Mouse (Mus musculus) inflammation-experienced regulatory T-cells, adult 16 weeks (primary cell): Measurements from ENCODE around the gene Gfer. TPM values are rescaled to one million over a fixed set of nuclear protein-coding genes. Genes with fewer than 3 reads are reported as not detected.

ENCODE experiments used
- polyA plus RNA-seq: library from polyadenylated mRNA; unstranded; fragments of 100-300 nt; shearing (Covaris generic); gene quantifications from one replicate; pipeline ENCODE4 v1.2.1, GENCODE M21; 2017

Gfer gene
- polyA plus RNA-seq = 12.2 TPM

DNA sequence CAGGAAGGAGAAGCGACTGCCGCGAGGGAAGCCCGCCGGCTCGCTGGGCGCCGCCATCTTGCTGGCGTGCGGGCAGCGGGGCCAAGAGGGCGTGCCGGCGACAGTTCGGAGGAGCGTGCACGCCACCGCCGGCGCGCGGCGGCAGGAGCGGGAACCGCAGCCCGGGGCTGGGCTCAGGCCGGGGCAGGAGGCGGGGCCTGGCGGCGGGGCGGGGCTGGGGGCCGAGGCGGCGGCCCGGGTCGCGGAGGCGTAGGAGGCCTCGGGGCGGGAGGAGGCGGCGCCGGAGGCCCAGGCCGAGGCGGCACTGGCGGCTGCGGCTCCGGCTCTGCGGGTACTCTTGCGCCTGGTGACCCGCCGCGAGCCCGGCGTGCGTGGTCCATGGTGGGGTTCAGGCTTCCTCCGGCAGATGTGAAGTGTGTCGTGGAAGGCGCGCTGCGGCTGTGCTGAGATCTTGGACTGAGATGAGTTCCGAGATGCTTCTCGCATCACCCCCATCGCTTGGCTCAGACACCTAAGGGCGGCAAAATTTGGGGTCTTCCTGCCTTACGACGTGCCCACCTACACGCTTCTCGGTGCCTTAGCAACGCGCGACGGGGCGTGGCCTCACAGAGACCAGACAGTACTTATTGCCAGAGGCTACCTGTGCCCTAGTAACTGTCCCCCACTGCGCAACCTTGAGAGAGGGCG lies at the start of gene Gfer, which contains the start of gene Noxo1:
Gene Gfer, minus strand, starts transcription at position 146 of the 687 bp plus-strand sequence.
Gene Noxo1, plus strand, starts transcription at position 224 of the 687 bp plus-strand sequence.

DNA sequence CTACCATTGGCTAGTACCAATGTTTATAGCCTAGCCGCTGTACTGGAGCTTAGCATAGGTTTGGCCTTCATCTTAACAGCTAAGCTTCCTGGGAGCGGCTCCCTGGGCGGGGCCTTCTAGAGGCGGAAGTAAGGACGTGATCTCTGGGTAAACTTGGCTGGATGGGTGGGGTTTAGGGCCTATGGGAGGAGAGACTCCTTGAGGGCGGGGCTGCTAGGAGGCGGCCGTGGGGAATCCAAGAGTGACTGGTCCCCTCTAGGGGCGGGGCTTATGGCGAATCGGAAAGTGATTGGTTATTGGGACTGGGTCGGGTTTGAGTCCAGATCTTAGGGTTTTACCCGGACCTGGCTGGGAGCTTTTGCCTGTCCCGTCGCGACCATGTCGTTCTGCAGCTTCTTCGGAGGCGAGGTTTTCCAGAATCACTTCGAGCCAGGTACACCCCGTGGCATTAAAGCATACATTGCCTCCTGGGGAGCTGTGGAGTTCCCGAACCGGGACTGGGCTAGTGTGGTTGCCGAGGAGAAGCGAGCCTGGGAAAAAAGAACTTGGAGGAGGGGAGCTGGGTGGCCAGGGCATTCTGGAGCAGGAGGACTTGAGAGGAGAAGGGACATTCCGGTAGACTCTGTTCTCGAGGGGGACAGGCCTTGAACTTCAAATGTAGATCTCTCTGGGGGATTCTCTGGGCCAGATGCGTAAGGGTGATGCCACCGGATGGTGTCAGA lies 40.5 kb upstream of the Gfer start, which contains the start of gene Msrb1:
Gene Msrb1, plus strand, starts transcription at position 313 of the 722 bp plus-strand sequence.

DNA sequence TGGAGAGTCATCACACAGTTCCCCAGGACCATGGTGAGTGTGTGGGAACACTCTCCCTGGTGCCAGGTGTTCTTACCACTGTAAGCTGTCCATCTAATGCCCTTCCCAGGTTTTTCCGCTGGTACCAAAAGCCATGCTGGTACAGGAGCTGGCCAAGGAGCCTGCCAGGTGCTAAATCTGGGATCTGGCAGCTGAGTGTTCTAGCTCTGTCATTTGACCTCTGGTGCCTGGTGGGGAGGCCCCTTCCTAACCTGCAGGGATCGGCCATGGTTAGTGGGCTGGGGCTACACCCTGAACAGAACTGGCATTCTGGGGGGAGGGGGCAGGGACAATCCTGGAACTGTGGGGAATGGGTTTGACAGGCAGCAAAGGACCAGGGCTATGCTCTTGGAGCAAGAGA lies 31.7 kb upstream of the Gfer start, which contains the start of gene Rpl3l:
Gene Rpl3l, plus strand, starts transcription at position 203 of the 400 bp plus-strand sequence.

DNA sequence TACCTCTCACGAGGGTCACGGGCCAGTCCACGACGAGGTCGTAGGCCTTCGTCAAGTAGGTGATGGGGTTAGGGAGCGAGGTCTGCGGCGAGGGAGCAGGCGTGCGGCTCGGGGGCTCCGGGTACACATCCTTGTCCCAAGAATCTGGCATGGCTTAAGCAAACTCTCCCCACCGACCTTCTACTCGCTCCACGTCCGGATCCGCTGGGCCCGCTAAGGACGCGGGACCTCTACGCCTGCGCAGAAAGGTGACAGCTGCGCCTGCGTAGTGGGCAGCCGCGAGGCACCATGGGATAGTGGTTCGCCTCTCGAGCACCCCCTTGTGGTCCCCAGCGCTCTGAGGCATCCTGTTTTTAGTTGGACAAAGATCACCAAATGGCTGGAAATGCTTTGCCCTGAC lies 28.2 kb upstream of the Gfer start, which contains the start of gene Ndufb10:
Gene Ndufb10, minus strand, starts transcription at position 295 of the 400 bp plus-strand sequence.

DNA sequence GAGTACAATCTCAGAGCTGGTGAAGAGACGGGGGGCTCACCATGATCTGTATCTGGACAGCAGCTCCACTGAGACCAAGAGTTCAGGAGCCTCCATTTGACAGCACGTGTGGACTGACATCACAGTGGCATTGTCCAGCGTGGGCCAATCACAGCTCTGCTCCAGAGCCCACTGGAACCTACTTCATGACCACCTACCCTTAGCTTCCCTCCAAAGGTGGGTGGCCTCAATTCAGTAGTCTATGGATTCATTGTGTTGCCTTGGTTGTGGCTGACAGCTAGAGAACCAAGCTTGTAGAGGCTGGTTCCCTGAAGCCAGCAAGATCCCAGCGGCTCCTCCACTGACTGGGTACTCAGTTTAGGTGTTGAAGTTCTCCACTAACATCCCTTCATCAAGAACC lies 22.0 kb upstream of the Gfer start, which contains the start of the genes Rnf151 and Rps2:
Gene Rnf151, minus strand, starts transcription at position 121 of the 400 bp plus-strand sequence.
Gene Rps2, plus strand, starts transcription at position 174 of the 400 bp plus-strand sequence.

DNA sequence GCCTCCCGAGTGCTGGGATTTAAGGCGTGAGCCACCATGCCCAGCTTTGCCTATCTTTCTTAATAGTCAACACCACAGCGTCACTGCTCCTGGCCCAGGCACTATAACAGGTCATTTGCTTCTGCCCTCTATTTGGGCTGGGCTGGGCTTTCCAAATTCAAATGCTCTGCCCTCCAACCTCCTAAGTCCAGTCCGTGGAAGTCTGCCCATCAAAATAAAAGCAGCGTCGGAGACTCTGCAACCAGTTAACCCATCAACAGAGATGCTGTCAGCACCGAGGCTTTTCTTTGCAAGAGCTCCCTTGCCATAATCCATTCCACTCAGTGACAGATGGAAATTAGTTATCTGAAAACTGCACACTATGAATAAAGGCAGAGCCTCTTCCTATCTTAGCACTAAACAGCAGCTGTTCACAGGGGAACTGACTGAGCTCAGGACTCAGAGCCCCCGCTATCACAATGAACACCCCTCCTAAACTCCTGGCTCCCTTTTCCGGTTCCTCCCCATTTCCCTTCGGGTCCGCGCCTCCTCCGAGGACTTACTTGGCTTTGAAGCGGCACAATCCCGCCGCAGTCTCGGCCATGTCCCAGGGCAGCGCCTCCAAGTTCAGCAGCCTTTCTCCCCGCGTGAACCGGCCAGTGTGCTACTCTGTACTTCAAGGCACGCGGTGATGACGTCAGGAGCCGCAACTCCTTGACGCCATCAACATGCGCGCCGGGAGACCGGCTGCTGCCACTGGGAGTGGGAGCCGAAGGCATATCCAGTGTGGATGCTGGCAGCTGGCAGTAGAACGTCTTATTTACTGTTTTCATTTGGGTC lies 11.2 kb upstream of the Gfer start, which contains the start of gene Tbl3:
Gene Tbl3, minus strand, starts transcription at position 679 of the 819 bp plus-strand sequence.

DNA sequence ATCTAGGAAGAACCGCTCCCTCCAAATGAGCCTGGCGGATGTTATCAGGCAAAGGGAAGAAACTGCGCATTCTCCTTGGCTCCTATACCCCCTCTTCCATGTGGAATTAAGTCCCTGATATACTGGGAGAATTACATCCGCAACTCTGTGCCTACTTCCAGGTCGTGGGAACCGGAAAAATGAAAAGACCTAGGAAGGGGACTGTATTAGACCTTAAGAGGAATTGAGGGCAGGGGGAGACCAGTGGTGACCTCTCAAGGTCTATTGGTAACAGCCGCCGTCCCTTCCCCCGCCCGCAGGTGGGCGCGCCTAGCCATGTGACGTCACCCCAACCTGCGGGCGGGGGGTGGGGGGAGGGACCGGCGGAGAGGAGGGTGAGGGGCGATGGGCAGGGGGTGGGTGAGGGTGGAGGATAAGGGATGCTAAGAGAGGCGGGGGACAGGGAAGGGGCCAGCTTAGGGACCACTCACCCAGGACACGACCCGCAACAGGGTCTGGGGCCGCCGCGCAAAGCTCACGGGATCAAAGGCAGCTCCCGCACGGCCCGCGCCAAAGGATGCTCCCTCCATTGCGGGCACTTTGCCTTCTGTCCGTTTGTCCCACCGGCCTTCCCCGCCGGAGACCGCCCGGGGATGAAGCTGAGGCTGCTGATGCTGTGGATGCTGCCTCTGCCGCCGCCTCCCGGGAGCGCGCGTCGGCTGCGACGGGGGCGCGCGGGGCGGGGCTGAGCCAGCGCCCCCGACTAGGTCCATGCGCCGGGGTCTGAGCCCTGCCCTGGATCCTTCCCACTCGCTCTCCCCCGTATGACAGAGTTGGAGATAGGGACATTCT lies 6.5 kb downstream of the Gfer start, which contains the start of gene Syngr3:
Gene Syngr3, minus strand, starts transcription at position 705 of the 831 bp plus-strand sequence.

DNA sequence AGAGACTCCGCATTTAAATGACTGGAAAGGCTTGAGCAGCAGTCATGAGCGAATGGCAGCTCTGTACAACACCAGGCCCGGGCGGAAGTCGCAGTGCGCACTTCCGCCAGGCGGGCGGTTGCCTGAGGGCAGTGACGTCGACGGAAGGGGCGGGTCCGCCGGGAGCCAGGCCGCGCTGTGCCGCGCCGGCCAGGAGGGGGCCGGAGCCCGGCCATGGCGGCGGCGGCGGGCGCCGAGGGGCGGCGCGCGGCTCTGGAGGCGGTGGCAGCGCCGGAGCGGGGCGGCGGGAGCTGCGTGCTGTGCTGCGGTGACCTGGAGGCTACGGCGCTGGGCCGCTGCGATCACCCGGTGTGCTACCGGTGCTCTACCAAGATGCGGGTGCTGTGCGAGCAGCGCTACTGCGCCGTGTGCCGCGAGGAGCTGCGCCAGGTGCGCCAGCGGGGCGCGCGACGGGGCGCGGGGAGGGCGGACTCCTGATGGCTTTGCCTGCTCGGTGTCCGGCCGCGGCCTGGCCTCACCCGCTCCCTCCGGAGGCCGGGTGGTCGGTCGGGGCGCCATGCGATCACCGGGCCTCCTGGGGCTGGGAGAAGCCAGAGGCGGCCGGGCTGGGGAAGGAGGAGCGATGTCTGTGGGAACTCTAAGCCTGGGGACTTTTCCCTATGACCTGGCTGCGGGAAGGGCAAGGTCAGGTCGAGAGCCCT lies 26.3 kb downstream of the Gfer start, which contains the start of gene Zfp598:
Gene Zfp598, plus strand, starts transcription at position 143 of the 701 bp plus-strand sequence.

DNA sequence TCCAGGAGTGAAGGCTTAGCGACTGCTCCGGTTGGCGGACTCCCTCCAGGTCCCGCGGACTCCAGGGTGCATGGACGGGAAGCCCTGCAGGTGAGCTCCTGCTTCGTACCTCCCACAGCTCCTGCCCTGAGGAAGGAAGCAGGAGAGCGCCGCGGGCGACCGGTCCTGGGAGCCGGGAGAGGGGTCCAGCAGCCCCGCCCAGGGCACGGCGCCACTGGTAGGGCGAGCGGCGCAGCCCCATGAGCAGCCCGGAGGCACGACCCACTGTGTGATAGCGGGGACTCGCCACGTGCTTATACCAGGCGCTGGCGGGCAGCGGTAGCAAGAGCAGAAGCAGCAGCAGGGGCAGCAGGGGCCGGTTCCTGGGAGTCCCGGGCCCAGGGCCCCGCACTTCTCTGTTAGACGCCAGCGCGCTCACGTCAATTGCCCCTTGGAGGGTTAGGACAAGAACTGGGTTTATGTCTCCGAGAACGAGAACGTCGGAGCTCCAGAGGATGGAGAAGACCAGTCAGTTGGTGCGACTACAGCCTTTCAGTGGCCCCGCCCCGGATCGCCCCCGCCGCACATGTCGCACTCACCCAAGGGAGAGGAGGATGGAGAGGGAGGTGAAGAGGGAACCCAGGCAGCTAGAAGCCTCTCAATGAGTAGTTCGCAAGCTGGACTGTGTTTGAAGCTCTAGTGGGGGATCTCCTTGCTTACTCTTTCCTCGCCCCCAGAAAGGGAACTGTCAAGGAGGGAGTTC lies 37.8 kb downstream of the Gfer start, which contains the start of gene Npw:
Gene Npw, minus strand, starts transcription at position 441 of the 742 bp plus-strand sequence.

DNA sequence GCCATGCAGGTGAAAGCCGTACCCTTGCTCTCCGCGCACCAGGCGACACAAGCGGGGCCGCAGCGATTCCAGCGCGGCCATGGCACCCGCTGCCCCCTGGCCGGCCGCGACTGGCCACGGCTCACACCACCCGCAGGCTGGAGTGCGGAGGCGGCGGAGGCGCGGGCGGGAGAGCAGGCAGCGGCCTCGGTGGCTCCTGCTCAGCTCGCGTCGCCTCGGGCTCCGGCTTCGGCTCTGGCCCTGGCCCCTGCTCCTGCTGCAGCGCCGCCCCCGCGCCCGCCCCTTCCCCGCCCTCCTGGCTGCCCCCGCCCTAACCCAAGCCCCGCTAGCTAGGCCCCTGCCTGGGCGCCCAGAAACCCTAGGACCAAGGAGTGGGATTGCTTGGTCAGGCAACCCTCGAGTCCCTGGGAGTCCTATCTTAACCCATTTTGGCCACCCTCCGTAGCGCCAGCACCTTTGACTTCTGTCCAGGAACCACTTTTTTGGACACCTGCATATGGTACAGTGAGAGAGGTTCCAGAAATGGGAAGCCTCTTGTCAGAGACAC lies 45.8 kb downstream of the Gfer start, which contains the start of gene Slc9a3r2:
Gene Slc9a3r2, minus strand, starts transcription at position 258 of the 547 bp plus-strand sequence.

Other genes with a start within 250 kb of the Gfer start
- gene E4f1, start 225.8 kb downstream of the Gfer start, polyA plus RNA-seq = 91.5 TPM
- 5.3 TPM for gene Pgp, start 225.8 kb downstream of the Gfer start, polyA plus RNA-seq
- 0.41 TPM for gene Bricd5, start 222.3 kb downstream of the Gfer start, polyA plus RNA-seq
- gene Mlst8, start 217.1 kb downstream of the Gfer start, polyA plus RNA-seq = 31.0 TPM
- gene Caskin1, start 207.6 kb downstream of the Gfer start, polyA plus RNA-seq = 0.09 TPM
- gene Traf7, start 168.2 kb downstream of the Gfer start, polyA plus RNA-seq = 103 TPM
- gene Rab26, start 161.9 kb downstream of the Gfer start, polyA plus RNA-seq = 13.7 TPM
- 18.5 TPM for gene Pkd1, start 146.3 kb downstream of the Gfer start, polyA plus RNA-seq
- 55.0 TPM for gene Tsc2, start 63.5 kb downstream of the Gfer start, polyA plus RNA-seq
- gene Nthl1, start 63.5 kb downstream of the Gfer start, polyA plus RNA-seq = 7.6 TPM
- gene Slc9a3r2, start 45.8 kb downstream of the Gfer start, polyA plus RNA-seq = not detected
- gene Npw, start 37.7 kb downstream of the Gfer start, polyA plus RNA-seq = not detected
- gene Zfp598, start 26.5 kb downstream of the Gfer start, polyA plus RNA-seq = 3.2 TPM
- gene Syngr3, start 6.2 kb downstream of the Gfer start, polyA plus RNA-seq = 0.68 TPM
- gene Noxo1, start 78 bp upstream of the Gfer start, polyA plus RNA-seq = 3.8 TPM
- 67.3 TPM for gene Tbl3, start 11.5 kb upstream of the Gfer start, polyA plus RNA-seq
- gene Rnf151, start 21.9 kb upstream of the Gfer start, polyA plus RNA-seq = not detected
- gene Rps2, start 22.0 kb upstream of the Gfer start, polyA plus RNA-seq = 723 TPM
- gene Ndufb10, start 28.3 kb upstream of the Gfer start, polyA plus RNA-seq = 245 TPM
- not detected for gene Rpl3l, start 31.7 kb upstream of the Gfer start, polyA plus RNA-seq
- gene Msrb1, start 40.5 kb upstream of the Gfer start, polyA plus RNA-seq = 12.1 TPM
- not detected for gene Hs3st6, start 56.8 kb upstream of the Gfer start, polyA plus RNA-seq
- not detected for gene Meiob, start 108.1 kb upstream of the Gfer start, polyA plus RNA-seq
- gene Hagh, start 144.0 kb upstream of the Gfer start, polyA plus RNA-seq = 43.8 TPM
- gene Fahd1, start 154.2 kb upstream of the Gfer start, polyA plus RNA-seq = 3.7 TPM
- gene Igfals, start 169.8 kb upstream of the Gfer start, polyA plus RNA-seq = not detected
- 118 TPM for gene Nubp2, start 190.2 kb upstream of the Gfer start, polyA plus RNA-seq
- 64.4 TPM for gene Spsb3, start 190.5 kb upstream of the Gfer start, polyA plus RNA-seq
- 62.4 TPM for gene Eme2, start 198.9 kb upstream of the Gfer start, polyA plus RNA-seq
- 54.0 TPM for gene Mrps34, start 199.0 kb upstream of the Gfer start, polyA plus RNA-seq
- 69.0 TPM for gene Nme3, start 200.3 kb upstream of the Gfer start, polyA plus RNA-seq
- gene Mapk8ip3, start 240.8 kb upstream of the Gfer start, polyA plus RNA-seq = 67.7 TPM